Mouse (Mus musculus) erythroblast, embryonic 14.5 days (primary cell): Measurements from ENCODE around the gene Anpep. TPM values are rescaled to one million over a fixed set of nuclear protein-coding genes. Genes with fewer than 3 reads are reported as not detected.

Source experiments
- H3K27me3 ChIP-seq: 2 replicates; pipeline ENCODE4 v1.6.1; 2012; ENCODE audit warnings: inconsistent platforms; ENCODE audit not compliant: control insufficient read depth
- H3K36me3 ChIP-seq: 2 replicates; pipeline ENCODE4 v1.6.1; 2012; ENCODE audit warnings: mild to moderate bottlenecking, inconsistent platforms; ENCODE audit not compliant: control insufficient read depth
- H3K4me1 ChIP-seq: 2 replicates; pipeline ENCODE4 v1.6.1; 2012; ENCODE audit warnings: inconsistent platforms; ENCODE audit not compliant: control insufficient read depth
- H3K4me3 ChIP-seq: replicated peaks from 2 replicates; pipeline ENCODE3; 2012; ENCODE audit warnings: moderate library complexity, mild to moderate bottlenecking, inconsistent platforms
- H3K9me3 ChIP-seq: 2 replicates; pipeline ENCODE4 v1.6.1; 2012; ENCODE audit warnings: low read length, inconsistent platforms, mixed read lengths; ENCODE audit not compliant: control insufficient read depth
- GATA1 ChIP-seq: IDR thresholded peaks from 2 replicates; pipeline ENCODE4 v1.6.1; 2012; ENCODE audit warnings: low read length, inconsistent platforms, mixed read lengths
- TAL1 ChIP-seq: IDR thresholded peaks from 3 replicates; pipeline ENCODE4 v1.6.1; 2012; ENCODE audit warnings: low read length, inconsistent platforms, mixed read lengths
- polyA plus RNA-seq: library from polyadenylated mRNA; stranded (reverse); fragments of >175 nt; gene quantifications from 2 replicates; pipeline ENCODE4 v1.2.3, GENCODE M21; 2012

Anpep gene
- polyA plus RNA-seq, 1 experiment = 0.03 TPM

DNA sequence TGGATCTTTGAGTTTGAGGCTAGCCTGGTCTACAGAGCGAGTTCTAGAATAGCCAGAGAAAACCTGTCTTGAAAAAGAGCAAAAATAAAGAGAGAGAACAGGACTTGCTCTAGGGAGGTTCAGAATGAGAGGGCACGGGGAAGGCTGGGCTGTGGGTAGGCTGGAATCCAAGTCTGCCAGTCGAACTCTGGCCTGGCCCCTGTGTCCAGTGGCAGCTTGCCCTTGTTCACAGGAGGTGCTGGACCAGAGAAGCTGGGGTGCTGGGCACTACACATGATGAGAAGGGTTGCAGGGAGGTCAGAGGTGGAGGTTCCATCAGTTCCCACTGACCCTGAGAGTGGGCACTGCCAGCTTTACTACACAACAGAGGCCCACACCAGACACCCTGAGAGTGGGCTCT is 32.5 kb downstream of the Anpep start:
- Histone ChIP-seq H3K27me3 (no peaks in the 10 kb centered on the region), H3K4me1 (no peaks in the 10 kb centered on the region), H3K36me3 (peaks cover 5% of the 10 kb centered on the region; the same call in 1 of the 2 replicates), H3K9me3 (no peaks in the 10 kb centered on the region), H3K4me3 (no peak overlapping the region)
- TF ChIP-seq TAL1 = no peak
- no peak for TF ChIP-seq GATA1

DNA sequence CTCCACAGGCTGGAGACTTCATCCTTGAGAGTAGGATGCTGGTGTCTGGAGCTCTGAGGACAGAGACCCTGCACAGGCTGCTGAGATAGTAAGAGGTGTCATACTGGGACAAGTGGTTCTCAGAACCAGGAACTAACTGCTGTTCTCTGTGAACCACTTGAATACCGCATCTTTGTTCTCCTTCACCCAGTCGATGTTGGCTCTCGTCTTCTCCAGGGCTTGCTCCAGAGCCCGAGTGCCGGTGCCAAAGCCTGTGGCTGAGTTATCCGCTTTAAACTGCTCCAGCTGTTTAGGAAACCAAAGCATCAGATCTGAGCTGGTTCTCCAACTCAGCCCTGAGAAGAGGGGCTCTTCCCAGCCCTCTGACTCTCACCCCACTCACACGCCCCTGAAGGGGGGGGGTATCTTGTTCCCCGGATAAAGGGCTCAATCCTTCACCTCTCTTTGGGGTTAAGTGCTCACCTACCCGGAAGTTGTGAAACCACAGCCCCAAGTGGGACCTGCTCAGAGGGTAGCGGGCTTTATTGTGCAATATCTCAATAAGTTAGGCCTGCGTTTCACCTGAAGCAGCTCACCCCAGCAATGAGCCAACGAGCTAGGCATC is 38.7 kb downstream of the Anpep start:
- Histone ChIP-seq H3K9me3 (no peaks in the 10 kb centered on the region), H3K4me1 (peaks cover 3% of the 10 kb centered on the region; the same call in 1 of the 2 replicates), H3K4me3 (no peak overlapping the region), H3K27me3 (0 out of 2 replicates have a peak, but pooled peaks cover 3% of the 10 kb centered on the region), H3K36me3 (peaks cover 5% of the 10 kb centered on the region; the same call in 1 of the 2 replicates)
- TF ChIP-seq GATA1 (no peak), TAL1 (no peak)

DNA sequence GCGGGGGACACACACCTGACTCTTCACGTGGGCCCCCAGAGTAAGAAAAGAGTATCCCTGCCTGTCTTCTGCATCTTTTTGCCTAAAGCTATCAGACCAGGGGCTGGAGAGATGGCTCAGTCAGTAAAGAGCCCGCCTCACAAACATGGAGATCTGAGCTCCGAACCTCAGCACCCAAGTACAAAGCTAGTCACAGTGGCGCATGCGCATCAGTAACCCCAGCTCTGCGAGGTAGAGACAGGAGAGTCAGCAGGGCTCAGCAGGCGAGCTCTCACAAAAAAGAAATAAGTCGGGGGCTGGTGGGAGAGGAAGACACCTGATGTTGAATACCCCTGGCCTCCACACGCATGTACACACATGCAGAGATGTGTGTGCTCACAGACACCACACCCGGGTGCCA is 40.9 kb downstream of the Anpep start:
- Histone ChIP-seq H3K27me3 (0 out of 2 replicates have a peak, but pooled peaks cover 3% of the 10 kb centered on the region), H3K4me3 (no peak overlapping the region), H3K36me3 (no peaks in the 10 kb centered on the region), H3K4me1 (peaks cover 3% of the 10 kb centered on the region; the same call in 1 of the 2 replicates), H3K9me3 (no peaks in the 10 kb centered on the region)
- TF ChIP-seq TAL1 = no peak

DNA sequence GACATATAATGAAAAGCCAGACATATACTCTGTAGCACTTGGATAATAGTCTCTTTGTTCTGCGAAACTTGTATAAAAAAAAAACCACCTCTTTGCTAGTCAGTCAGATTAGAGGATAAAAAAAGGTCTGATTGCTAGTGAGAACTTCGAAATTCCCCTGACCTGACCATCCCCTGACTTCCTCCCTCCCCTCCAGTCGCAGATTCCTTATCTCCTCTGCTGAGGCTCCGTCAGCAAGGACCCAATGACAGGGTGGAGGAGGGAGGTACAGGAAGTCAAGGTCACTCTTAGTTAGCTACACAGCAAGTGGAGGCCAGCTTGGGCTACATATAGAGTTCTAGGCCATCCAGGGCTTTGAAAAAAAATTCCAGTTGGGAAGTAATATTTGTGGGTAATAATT is 41.3 kb downstream of the Anpep start:
- H3K27me3 ChIP-seq = 0 out of 2 replicates have a peak, but pooled peaks cover 3% of the 10 kb centered on the region
- H3K4me3 ChIP-seq = no peak overlapping the region
- H3K36me3 ChIP-seq = no peaks in the 10 kb centered on the region
- no peaks in the 10 kb centered on the region for H3K9me3 ChIP-seq
- TF ChIP-seq TAL1 (no peak), GATA1 (no peak)
- peaks cover 3% of the 10 kb centered on the region; the same call in 1 of the 2 replicates for H3K4me1 ChIP-seq

DNA sequence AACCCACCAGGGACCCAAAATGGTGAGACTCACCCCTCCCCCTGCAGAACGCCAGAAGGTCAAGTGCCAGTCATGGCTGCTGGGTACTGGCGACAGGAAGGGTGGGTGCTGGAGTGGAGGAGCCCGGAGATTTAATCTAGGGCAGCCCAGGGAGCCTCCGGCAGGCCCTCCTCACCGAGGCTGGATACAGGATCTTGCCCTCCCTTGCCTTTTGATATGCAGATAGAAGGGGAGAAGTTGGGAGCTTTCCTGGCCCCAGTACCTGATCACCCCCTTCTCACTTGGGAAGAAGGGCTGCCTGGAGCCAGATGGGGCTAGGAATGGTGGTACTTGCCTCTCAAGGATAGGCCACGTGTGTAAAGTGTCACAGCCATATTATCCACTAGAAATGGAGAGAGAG is 42.5 kb downstream of the Anpep start:
- H3K4me3 ChIP-seq = no peak overlapping the region
- no peaks in the 10 kb centered on the region for H3K36me3 ChIP-seq
- H3K27me3 ChIP-seq = 0 out of 2 replicates have a peak, but pooled peaks cover 3% of the 10 kb centered on the region
- H3K4me1 ChIP-seq = peaks cover 3% of the 10 kb centered on the region; the same call in 1 of the 2 replicates
- H3K9me3 ChIP-seq = no peaks in the 10 kb centered on the region
- TF ChIP-seq TAL1 = no peak
- TF ChIP-seq GATA1 = no peak

DNA sequence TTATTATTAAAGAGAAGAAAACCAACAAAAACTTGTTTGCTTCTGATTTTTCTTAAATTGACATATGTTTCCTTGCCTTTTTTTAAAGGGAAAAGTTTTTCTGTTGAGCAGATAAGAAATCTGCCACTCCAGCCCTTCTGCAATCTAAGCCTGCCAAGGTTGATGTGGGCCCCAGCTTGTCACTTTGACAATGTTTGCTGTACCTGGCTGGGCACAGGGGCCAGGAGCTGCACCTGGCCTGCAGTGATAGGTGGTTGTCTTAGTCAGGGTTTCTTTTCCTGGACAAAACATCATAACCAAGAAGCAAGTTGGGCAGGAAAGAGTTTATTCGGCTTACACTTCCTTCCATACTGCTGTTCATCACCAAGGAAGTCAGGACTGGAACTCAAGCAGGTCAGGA is 47.5 kb downstream of the Anpep start:
- H3K4me1 ChIP-seq = peaks cover 8% of the 10 kb centered on the region
- no peaks in the 10 kb centered on the region for H3K9me3 ChIP-seq
- H3K4me3 ChIP-seq = no peak overlapping the region
- TF ChIP-seq TAL1 (no peak), GATA1 (no peak)
- peaks cover 17% of the 10 kb centered on the region for H3K27me3 ChIP-seq
- H3K36me3 ChIP-seq = no peaks in the 10 kb centered on the region

DNA sequence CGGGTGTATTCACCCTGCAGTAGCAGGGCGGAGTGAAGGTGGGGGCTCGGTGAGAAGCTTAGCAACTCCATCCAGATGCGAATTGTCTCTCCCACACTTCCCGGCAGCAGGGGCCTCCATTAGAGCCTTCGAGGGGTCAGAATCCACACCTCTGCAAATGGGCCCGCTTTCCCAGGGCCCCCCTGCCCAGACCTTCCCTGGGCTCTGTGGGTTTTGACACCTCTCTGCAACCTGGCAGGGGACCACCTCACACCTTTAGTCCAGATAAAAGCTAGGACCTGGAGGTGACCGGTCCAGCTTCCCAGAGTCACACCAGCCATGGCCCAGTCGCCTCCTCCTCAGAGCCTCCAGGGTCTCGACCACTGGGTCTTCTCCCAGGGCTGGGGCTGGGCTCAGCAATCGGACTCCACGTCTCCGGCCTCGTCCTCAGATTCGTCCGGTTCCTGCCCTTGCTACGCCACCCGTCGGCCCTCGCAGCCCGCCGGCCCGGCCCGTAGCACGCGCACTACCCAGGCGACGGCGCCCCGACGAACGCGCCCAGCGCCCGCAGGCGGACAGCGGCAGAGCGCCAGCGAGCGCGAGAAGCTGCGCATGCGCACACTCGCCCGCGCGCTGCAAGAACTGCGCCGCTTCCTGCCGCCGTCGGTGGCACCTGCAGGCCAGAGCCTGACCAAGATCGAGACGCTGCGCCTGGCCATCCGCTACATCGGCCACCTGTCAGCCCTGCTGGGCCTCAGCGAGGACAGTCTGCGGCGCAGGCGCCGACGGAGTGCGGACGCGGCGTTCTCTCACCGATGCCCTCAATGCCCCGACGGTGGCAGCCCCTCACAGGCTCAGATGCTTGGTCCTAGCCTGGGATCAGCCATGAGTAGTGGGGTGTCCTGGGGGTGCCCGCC is 50.0 kb downstream of the Anpep start, which contains the start of gene Mesp2:
Gene Mesp2 (plus strand): TSS at position 117 of the 896 bp plus-strand sequence.
- Histone ChIP-seq H3K9me3 (no peaks in the 10 kb centered on the region), H3K4me3 (no peak within 1 kb of the TSS), H3K4me1 (peaks cover 8% of the 10 kb centered on the region), H3K27me3 (peaks cover 15% of the 10 kb centered on the region), H3K36me3 (no peaks in the 10 kb centered on the region)
- TF ChIP-seq TAL1 (no peak), GATA1 (no peak)

DNA sequence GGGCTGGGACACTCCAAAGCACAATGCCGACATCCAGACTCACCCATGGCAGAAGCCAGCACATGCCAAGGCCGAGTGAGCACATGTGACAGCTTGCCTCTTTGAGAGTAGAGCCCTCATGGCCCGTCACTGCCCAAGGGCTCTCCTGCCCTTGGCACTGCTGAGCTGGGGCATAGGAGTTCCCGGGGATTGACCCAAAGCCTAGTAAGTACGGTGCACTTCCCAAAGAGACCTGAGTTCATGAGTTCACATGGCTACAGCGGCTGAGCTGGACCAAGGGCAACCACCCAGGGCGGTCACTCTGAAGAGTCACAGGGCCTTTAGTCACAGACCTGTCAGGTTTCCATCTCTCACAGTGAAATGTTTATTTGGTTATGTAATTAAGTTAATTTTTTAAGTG is 52.3 kb downstream of the Anpep start:
- H3K27me3 ChIP-seq = peaks cover 15% of the 10 kb centered on the region
- no peaks in the 10 kb centered on the region for H3K36me3 ChIP-seq
- H3K9me3 ChIP-seq = no peaks in the 10 kb centered on the region
- H3K4me3 ChIP-seq = no peak overlapping the region
- TF ChIP-seq TAL1 (no peak), GATA1 (no peak)
- peaks cover 8% of the 10 kb centered on the region for H3K4me1 ChIP-seq

DNA sequence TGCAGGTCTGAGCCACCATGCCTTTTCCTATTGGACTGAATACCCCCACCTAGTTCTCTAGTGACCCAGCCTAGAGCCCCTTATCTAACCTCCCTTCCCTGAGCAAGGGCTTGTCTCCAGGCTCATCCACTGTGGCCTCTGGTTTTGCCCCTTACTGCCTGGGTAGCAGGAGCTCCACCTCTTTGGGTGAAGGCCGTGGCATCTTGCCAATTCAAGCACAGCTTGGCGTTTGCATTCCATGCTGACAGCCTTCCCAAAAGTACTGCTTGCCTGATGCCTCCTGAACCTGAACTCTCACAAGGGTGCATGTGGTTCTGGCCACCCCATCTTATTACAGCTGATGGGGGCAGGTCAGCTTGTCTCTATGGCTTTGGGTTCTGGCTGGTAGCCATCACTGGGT is 57.0 kb downstream of the Anpep start:
- no peak overlapping the region for H3K4me3 ChIP-seq
- no peaks in the 10 kb centered on the region for H3K9me3 ChIP-seq
- H3K4me1 ChIP-seq = no peaks in the 10 kb centered on the region
- TF ChIP-seq GATA1 = no peak
- TF ChIP-seq TAL1 = no peak
- H3K27me3 ChIP-seq = no peaks in the 10 kb centered on the region
- H3K36me3 ChIP-seq = no peaks in the 10 kb centered on the region
